Mouse (Mus musculus) c-Kit-positive CD71-positive TER-119-positive erythroid progenitor cells, embryonic 14.5 days (primary cell): ENCODE data around the gene Pou2f3.
A peak's percentile ranks its signal among the peaks of the same experiment; 100 is the strongest.

ENCODE experiments used
- DNase-seq: peaks from one replicate; pipeline ENCODE4 v3.0.0-alpha.2; 2013; ENCODE audit warnings: low spot score

Pou2f3 gene

DNA sequence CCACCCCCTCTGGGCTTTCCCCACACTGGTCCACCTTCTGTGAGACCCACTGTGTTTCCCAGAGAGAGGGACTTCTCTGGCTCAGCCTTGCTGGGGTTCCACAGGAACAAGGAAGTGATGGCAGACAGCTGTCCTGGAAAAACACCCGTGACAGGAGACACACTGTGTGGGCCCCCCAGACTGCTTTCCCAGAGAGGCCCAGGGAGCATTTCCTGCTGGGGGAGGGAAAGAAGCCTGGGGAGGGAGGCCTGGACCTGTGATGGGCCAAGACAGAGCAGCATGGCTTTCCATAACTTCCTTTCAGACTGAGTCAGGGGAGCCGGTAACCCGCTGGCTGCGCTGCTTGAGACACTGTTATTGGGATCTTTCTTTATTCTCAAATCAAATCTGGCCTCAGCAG, 20.7 kb upstream of the Pou2f3 start:
- no peak for DNase-seq

DNA sequence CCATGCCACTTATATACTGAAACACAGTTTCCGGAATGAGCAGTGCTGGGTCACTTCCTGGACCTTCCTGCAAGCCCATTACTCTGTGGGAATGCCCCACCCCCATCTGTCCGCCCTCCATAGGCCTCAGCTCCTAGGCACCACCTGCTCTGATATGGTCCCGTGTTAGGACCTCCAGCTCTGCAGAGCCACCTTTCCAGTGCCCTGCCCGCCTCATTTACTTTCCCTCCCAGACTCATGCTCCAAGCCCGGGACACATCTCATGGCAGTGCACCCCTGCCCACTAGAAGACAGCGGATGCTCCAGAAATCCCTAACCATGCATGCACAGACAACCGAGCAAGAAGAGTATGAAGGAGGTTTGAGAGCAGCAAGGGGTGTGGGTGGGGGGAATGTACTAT, 19.8 kb upstream of the Pou2f3 start:
- no peak for DNase-seq

DNA sequence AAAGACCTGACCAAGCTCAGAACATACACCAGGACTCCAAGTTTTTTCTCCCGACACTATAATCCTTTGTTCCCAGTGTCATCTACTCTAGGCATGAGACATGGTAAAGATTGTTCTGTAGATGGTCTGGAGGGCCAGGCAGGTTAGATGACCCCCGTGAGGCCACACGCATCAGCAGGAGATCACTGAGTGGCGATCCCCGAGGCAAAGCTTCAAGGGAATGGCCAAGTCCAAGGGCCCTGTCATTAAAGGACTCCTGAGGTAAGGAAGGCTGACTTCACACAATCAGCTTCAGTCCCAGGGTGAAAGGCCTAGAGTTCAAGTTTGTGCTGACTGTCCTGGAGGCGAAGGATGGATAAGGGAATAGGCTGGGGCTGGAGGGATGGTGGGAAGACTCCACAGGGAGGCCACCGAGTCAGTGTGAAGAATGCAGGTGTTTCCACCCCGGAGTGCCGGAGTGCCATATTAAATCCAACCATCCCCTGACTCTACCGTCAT, 19.3 kb upstream of the Pou2f3 start:
- no peak for DNase-seq

DNA sequence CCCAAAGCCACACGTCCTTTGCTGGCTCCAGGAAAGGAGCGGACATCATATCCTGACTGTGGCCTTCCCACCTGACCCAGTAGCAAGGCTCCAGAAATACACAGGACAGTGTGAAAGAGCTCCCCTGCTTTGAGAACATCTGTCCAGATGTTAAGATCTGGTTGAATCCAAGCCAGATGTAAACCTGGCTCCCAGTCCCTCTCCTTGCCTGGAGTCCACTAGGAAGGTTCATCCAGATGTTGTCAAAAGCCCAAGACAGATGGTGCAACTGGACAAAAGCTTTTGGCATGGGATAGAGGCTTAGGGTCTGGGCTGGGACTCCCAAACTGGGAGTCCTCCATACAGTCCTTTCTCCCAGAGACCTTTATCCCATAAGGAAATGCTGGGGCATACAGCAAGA, 18.6 kb upstream of the Pou2f3 start:
- DNase-seq = no peak

DNA sequence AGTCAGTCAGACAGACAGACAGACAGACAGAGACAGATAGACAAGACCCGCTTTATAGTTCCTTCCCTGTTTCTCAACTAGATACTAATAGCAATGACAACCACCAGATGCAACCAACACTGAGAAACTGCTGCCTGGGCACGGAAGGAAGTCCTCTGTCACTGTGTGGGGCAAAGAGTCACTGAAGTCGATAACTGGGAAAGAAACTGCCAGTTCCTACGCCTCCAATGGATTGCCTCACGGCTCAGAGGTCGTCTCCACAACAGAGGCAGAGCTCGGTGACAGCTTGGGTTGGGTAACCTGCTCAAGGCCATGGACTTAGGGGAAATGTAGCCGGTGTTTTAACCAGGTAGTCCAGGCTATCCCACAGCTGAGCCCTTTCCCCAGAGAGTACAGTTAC, 17.5 kb upstream of the Pou2f3 start:
- no peak for DNase-seq

DNA sequence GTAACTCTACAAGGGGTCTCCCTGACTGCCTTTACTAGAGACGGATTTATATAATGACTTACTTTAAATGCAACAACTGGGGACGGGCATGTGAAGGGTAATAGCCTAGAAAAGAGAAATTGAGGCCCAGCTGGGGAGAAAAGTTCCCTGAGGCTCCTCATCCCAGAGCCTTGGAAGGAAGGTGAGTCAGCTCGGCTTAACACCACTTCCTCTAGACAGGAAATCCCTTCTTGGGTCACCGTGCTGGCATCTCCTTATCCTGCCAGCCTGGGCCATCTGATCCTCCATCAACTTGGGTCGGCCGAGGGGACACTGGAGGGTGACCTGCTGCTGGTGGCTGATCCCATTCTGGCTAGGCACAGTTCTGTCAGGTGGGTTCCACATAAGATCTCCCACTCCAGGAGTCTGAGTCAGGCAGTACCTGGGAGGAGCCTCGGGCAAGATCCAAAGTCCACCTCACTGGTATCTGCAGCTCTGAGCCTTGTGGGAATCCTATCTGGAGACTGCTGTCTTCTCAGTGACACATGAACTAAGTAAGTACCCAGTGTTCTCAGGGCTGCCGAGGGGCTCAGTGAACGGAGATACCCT, 16.5 kb upstream of the Pou2f3 start:
- no peak for DNase-seq

GRCm38 (mm10) chr9:43225481-43225880, 15.3 kb upstream of the Pou2f3 start:
- DNase-seq = no peak

DNA sequence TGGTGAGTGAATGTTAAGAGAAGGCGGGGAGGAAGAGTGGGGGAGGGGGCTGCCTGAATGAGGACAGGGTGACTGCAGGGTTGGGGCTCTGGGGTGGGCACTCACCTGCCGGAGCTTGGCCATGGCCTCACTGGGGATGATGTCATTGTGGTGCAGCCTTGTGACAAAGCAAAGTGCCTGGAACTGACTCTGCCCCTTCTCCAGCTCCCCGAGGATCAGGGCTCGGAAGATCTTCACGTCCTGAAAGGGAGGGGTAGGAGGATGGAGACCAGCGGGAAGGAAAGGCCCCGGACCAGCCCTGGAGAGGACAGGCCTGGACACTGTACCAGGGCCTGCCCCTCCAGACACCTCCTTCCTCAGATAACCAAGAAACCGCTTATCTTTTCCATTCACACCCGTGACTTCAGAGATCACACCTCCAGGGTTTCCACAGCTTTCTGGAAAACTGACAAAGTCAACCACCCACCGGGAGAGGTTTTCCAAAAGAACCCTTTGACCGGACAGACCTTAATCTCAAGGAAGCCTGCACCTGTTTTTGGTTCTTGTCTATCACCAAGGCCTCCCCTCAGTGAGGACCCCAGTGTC, 14.7 kb upstream of the Pou2f3 start:
- peak; percentile 78 for DNase-seq

- no peak for DNase-seq
Observed at GRCm38 (mm10) chr9:43222429-43222715, 12.2 kb upstream of the Pou2f3 start.

GRCm38 (mm10) chr9:43221643-43222428, 11.7 kb upstream of the Pou2f3 start:
- DNase-seq = peak; percentile 79

DNA sequence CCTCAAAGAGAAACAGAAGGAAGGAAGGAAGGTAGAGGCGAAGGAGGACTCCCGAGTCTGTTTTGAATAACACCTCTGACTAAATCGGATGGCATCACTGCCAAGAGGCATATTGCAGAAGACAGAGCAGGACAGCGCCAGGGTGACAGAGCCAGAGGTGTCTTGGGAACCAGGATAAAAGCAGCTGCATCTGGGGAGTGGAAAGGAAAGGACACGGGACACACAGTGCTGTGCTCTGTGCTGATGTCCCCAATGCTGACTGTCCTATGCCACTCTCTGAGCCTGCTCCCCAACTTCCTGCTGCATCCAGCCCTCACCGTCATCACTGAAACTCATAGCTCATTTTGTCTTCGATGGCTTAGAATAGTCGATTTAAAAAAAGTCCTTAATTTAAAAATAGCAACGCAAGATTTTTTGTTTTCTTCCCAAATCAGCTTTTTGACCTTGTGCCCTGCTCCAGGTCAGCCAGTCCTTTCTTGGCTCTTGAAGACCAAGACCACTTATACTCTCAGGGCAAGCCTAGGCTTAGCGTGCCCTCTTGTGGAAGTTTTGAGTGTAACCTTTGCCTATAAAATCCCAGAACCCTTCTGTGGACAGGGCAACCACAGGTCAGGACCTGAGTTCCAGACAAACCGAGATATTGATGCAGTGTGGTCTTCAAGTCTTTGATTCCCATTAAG, 742 bp upstream of the Pou2f3 start:
- no peak for DNase-seq

GRCm38 (mm10) chr9:43206022-43206390, 4.2 kb downstream of the Pou2f3 start:
- no peak for DNase-seq

DNA sequence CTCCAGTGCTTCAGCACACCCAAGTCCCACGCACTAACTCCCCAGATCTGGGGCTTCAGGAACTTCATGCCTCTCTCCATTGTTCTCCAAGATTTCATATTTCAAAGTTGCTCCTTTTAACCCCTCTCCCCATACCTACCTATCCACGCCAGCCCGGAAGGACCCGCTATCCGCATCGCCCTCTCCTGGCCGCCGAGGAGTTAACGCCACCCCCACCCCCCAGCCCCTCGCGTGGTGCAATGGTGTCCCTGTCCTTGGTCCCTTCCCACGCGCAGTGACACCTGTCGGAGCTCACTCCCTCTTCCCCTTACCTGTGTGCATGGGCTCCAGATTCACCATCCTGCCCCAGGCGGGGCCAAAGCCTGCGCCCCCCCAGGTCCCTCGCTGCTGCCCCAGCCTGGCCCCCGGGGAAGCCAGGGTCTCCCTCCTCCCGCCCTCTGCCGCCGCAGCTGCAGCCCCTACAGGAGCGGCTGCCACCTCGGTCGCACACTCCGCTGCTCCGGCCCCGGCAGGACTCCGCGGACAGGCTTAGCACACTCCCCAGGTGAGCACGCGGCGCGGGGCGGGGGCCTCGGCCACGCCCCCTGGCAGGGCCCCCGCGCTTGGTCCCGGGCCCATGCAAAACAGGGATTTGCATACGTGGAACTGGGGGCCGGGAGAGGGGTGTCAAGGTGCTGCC, 4.7 kb downstream of the Pou2f3 start:
- no peak for DNase-seq

DNA sequence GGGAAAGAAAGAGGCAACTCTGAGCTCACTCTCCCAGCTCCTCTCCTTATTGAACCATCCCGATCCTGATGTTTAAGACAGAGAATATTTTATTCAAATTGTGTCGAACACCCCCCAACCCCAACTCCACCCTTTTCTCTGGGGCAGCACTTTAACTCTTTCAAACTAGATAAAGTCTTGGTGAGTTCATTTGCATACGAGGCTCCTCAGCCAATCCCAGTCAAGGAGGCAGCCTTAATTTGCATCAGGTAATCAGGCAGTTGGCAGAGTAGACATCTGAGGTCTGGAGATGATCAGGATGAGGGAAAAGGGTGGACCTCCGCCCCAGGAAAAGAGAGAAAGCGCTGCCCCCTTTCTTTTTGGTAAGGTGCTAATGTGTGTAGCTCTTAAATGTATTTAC, 10.0 kb downstream of the Pou2f3 start:
- no peak for DNase-seq

- no peak for DNase-seq
Observed at GRCm38 (mm10) chr9:43194001-43194400, 16.2 kb downstream of the Pou2f3 start.

DNA sequence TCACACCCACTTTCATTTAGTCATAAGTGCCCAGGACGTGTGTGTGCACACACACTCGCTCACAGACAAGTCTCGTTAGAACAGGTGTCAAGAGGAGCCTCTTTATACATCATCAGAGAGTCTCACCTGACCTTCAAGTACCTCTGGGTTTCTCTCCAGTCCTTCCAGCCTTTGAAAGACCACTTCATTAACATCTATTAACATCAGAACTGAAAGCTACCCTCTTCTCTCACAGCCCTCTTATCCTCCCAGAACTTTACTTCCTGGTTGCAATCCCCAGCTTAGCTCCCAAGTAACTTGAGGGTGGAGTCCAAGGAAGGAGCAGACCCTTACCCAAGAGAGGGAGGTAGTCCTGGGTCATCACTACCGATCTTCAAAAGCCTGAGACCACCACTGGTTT, 18.6 kb downstream of the Pou2f3 start:
- DNase-seq = no peak

DNA sequence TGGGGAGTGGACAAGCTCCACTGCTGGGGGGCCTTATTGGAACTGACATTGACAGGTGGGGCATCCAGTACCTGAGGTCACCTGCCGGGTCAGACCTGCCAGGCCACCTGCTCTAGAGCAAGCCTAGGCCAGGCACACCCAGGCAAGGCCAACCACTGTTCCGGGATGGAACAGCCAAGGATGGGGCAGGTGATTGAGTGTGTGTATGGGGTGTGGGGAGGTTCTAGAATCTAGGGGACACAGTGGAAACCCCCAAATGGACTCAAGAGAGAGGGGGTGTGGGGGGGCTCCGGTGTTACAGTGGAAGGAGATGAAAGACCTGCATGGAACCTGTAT, 21.2 kb downstream of the Pou2f3 start:
- DNase-seq = no peak

GRCm38 (mm10) chr9:43188309-43189020, 21.7 kb downstream of the Pou2f3 start:
- no peak for DNase-seq

GRCm38 (mm10) chr9:43179614-43180013, 30.6 kb downstream of the Pou2f3 start:
- no peak for DNase-seq

- no peak for DNase-seq
Observed at GRCm38 (mm10) chr9:43178172-43178571, 32.0 kb downstream of the Pou2f3 start.

DNA sequence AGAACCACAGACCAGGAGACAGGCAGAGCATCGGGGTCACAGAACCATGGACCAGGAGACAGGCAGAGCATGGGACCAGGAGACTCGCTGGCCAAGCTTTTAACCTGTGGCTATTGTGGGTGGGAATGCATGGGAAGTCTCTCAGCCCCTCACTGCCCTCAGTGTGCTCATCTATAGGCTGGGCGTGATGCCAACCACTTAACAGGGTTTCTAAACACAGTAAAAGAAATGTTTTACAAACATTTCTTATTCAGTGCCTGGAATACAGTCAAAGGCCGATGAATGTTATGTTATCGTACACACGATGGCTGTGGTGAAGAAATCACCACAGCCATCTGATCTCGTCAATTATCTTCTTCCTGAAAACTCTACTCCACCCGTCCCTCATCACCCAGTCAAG, 43.1 kb downstream of the Pou2f3 start:
- DNase-seq = no peak

GRCm38 (mm10) chr9:43166346-43166745, 43.8 kb downstream of the Pou2f3 start:
- no peak for DNase-seq
